Mouse (Mus musculus) megakaryocyte, embryonic 14.5 days (primary cell): ENCODE data around the gene Bach1.

ENCODE experiments used
- FLI1 ChIP-seq: IDR thresholded peaks from 2 replicates; pipeline ENCODE4 v1.6.1; 2012; ENCODE audit warnings: low read length, inconsistent platforms, mixed read lengths
- GATA1 ChIP-seq: IDR thresholded peaks from 3 replicates; pipeline ENCODE4 v1.6.1; 2012; ENCODE audit warnings: mixed read lengths, low read length, inconsistent platforms, borderline replicate concordance

DNA sequence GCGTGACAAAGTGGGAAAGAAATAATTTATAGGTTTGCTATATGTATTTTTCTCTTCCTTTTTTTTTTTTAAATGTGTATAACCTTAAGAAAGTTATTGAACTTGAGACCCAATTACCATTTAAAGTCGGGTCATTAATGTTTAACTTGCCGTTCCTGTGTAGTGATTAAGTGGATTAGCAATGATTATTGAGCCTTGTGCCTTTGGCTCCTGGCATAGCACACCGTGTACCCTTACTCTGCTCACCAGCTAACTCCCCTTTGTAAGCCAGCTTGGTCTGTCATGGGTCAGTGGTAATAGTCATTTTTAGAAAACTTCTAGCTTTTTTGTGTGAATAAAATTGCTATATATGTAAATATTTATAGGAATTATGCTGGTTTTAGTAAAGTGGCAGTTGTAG lies 73.2 kb downstream of the Bach1 start:
- TF ChIP-seq GATA1 (no peak), FLI1 (no peak)
